Mouse (Mus musculus): ENCODE measurements around the gene Gm10392. TPM values are rescaled to one million over a fixed set of nuclear protein-coding genes. Genes with fewer than 3 reads are reported as not detected.

Gm10392 gene
- polyA plus RNA-seq, 1 experiment from 2014 or later: not detected

DNA sequence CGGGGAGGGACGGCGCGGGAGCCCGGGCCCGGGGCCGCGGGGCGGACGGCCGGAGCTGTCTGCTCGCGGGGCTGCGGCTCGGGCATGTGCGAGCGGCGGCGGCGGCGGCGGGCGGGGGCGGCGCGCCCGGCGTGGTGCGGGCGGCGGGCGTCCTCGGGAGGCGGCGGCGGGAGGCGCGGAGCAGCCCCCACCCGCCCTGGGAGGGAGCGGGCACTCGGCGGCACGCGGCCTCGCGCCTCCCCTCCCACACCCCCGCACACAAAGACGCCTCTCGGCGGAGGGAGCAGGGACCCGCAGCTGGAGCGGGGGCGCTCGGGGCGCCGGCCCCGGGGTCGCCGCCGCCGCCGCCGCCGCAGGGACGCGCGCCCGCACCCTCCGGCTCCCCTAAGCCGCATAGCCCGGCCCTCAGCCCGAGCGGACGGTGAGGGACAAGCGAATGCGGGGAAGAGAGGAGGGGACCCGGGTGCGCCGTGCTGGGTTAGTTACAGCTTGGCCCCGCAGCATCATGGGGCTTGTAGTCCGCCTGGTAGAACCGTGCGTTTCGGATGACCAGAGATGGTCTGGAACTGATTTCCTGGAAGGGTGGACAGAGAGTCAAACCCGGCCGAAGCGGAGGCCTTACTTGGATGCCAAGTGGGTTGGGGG lies 29.3 kb downstream of the Gm10392 start, which contains the start of gene Ankrd13b:
TSS of gene Ankrd13b (minus strand) at position 88 of the 645 bp plus-strand sequence.
- Histone ChIP-seq H3K36me3 (no peaks in the 10 kb centered on the region), H3K4me3 (replicated peaks) (peak within 1 kb of the TSS; percentile 85), H3K4me1 (replicated peaks) (peaks cover 79% of the 10 kb centered on the region), H3K9ac (replicated peaks) (peak within 1 kb of the TSS; percentile 90), H3K27me3 (no peaks in the 10 kb centered on the region), H3K9me3 (no peaks in the 10 kb centered on the region), H3K4me2 (peak within 1 kb of the TSS; percentile 90), H3K27ac (peak within 1 kb of the TSS; percentile 66; the same call in 1 of the 2 replicates)
- WGBS: 1% methylated on average over 58 of the region's 87 CpGs
- ATAC-seq (ENCODE audit: insufficient number of reproducible peaks, insufficient read depth, low FRiP score, low TSS enrichment, low read depth): 0 out of 2 replicates have a peak, but pooled peaks have one; percentile 15

- H3K4me3 ChIP-seq (replicated peaks): peak overlapping the region; percentile 85
- H3K4me2 ChIP-seq: peak overlapping the region; percentile 90
- H3K36me3 ChIP-seq: no peaks in the 10 kb centered on the region
- peak overlapping the region; percentile 90 for H3K9ac ChIP-seq (replicated peaks)
- H3K27me3 ChIP-seq: no peaks in the 10 kb centered on the region
- H3K27ac ChIP-seq: no peak overlapping the region
- 3% methylated on average over 55 of the region's 55 CpGs for WGBS
- peaks cover 75% of the 10 kb centered on the region for H3K4me1 ChIP-seq (replicated peaks)
- ATAC-seq (ENCODE audit: insufficient number of reproducible peaks, insufficient read depth, low FRiP score, low TSS enrichment, low read depth): no peak
- no peaks in the 10 kb centered on the region for H3K9me3 ChIP-seq
These were observed 30.0 kb downstream of the Gm10392 start for GRCm38 (mm10) chr11:77488771-77489581.

DNA sequence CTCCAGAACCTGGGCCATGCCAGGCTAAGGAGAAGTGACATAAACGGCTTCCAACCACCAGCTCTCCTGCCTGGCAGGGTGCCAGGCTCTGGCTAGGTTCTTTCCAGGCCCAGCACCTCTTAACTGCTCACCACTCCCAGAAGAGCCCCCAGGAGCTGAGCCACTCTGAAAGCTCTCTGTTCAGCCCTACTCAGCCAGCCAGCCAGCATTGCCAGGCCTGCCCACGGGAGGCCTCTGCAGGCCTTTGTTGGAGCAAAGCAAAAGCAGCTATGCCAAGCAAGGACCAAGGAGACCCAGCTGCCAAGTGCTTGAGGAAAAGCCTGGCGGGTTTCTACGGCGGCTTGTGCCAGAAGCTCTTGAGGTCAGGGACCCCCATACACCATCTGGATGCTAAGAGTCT lies 32.2 kb downstream of the Gm10392 start:
- Histone ChIP-seq H3K4me3 (replicated peaks) (no peak overlapping the region), H3K9ac (replicated peaks) (0 out of 2 replicates have a peak overlapping the region, but pooled peaks have one; percentile 18), H3K27ac (peak overlapping the region; percentile 31; the same call in 1 of the 2 replicates), H3K4me1 (replicated peaks) (peaks cover 61% of the 10 kb centered on the region), H3K27me3 (no peaks in the 10 kb centered on the region), H3K36me3 (no peaks in the 10 kb centered on the region), H3K4me2 (peak overlapping the region; percentile 11), H3K9me3 (no peaks in the 10 kb centered on the region)
- ATAC-seq (ENCODE audit: insufficient number of reproducible peaks, insufficient read depth, low FRiP score, low TSS enrichment, low read depth): no peak
- WGBS: 69% methylated on average over 5 of the region's 5 CpGs

DNA sequence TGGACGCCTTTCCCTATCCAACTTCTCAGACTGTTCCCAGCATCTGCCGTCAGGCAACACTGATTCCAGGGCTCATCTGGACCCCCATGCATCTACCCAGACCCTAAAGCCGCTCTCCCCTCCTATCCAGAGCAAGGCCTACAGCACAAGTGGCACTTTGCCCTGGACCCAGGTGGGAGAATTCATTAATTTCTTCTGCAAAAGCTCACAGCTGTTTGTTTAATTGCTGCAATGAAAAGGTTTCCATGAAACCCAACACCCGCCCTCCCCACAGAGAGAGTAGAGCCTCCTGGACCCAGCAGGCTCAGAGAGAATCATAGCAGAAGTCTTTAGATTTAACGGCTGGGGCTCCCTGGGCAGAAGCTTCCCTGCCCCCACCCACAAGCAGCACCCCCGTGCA lies 33.8 kb downstream of the Gm10392 start:
- Histone ChIP-seq H3K36me3 (no peaks in the 10 kb centered on the region), H3K4me1 (replicated peaks) (peaks cover 50% of the 10 kb centered on the region), H3K9ac (replicated peaks) (no peak overlapping the region), H3K9me3 (no peaks in the 10 kb centered on the region), H3K27ac (peak overlapping the region; percentile 80), H3K27me3 (no peaks in the 10 kb centered on the region), H3K4me2 (peak overlapping the region; percentile 37), H3K4me3 (replicated peaks) (no peak overlapping the region)
- 25% methylated on average over 6 of the region's 6 CpGs for WGBS
- ATAC-seq (ENCODE audit: insufficient number of reproducible peaks, insufficient read depth, low FRiP score, low TSS enrichment, low read depth): peak; percentile 4; the same call in 1 of the 2 replicates

GRCm38 (mm10) chr11:77483510-77484255 lies 35.3 kb downstream of the Gm10392 start:
- Histone ChIP-seq H3K27me3 (no peaks in the 10 kb centered on the region), H3K4me2 (no peak overlapping the region), H3K4me1 (replicated peaks) (peaks cover 43% of the 10 kb centered on the region), H3K9ac (replicated peaks) (no peak overlapping the region), H3K4me3 (replicated peaks) (no peak overlapping the region), H3K9me3 (no peaks in the 10 kb centered on the region), H3K36me3 (no peaks in the 10 kb centered on the region), H3K27ac (no peak overlapping the region)
- ATAC-seq (ENCODE audit: insufficient number of reproducible peaks, insufficient read depth, low FRiP score, low TSS enrichment, low read depth): no peak
- WGBS: 55% methylated on average over 11 of the region's 11 CpGs

- no peaks in the 10 kb centered on the region for H3K36me3 ChIP-seq
- peaks cover 36% of the 10 kb centered on the region for H3K4me1 ChIP-seq (replicated peaks)
- no peaks in the 10 kb centered on the region for H3K9me3 ChIP-seq
- H3K27me3 ChIP-seq: no peaks in the 10 kb centered on the region
- no peak overlapping the region for H3K9ac ChIP-seq (replicated peaks)
- 78% methylated on average over 3 of the region's 3 CpGs for WGBS
- no peak overlapping the region for H3K27ac ChIP-seq
- H3K4me3 ChIP-seq (replicated peaks): no peak overlapping the region
- ATAC-seq (ENCODE audit: insufficient number of reproducible peaks, insufficient read depth, low FRiP score, low TSS enrichment, low read depth): no peak
- H3K4me2 ChIP-seq: no peak overlapping the region
These were observed 36.0 kb downstream of the Gm10392 start for GRCm38 (mm10) chr11:77483043-77483442.

GRCm38 (mm10) chr11:77476895-77477294 lies 42.1 kb downstream of the Gm10392 start:
- ATAC-seq (ENCODE audit: insufficient number of reproducible peaks, insufficient read depth, low FRiP score, low TSS enrichment, low read depth): no peak

GRCm38 (mm10) chr11:77476216-77476615 lies 42.8 kb downstream of the Gm10392 start:
- Histone ChIP-seq H3K36me3 (peaks cover 53% of the 10 kb centered on the region), H3K9ac (replicated peaks) (no peak overlapping the region), H3K4me2 (no peak overlapping the region), H3K4me3 (replicated peaks) (no peak overlapping the region), H3K4me1 (replicated peaks) (no peaks in the 10 kb centered on the region), H3K27ac (no peak overlapping the region), H3K9me3 (no peaks in the 10 kb centered on the region), H3K27me3 (no peaks in the 10 kb centered on the region)
- WGBS: 90% methylated on average over 14 of the region's 14 CpGs
- no peak for ATAC-seq (ENCODE audit: insufficient number of reproducible peaks, insufficient read depth, low FRiP score, low TSS enrichment, low read depth)

More at GRCm38 (mm10) chr11:77476895-77477294, 42.1 kb downstream of the Gm10392 start:
- no peaks in the 10 kb centered on the region for H3K27me3 ChIP-seq
- no peak overlapping the region for H3K4me3 ChIP-seq (replicated peaks)
- H3K4me2 ChIP-seq: no peak overlapping the region
- H3K27ac ChIP-seq: no peak overlapping the region
- 96% methylated on average over 6 of the region's 6 CpGs for WGBS
- H3K9me3 ChIP-seq: no peaks in the 10 kb centered on the region
- H3K36me3 ChIP-seq: peaks cover 46% of the 10 kb centered on the region
- H3K9ac ChIP-seq (replicated peaks): no peak overlapping the region
- H3K4me1 ChIP-seq (replicated peaks): no peaks in the 10 kb centered on the region

DNA sequence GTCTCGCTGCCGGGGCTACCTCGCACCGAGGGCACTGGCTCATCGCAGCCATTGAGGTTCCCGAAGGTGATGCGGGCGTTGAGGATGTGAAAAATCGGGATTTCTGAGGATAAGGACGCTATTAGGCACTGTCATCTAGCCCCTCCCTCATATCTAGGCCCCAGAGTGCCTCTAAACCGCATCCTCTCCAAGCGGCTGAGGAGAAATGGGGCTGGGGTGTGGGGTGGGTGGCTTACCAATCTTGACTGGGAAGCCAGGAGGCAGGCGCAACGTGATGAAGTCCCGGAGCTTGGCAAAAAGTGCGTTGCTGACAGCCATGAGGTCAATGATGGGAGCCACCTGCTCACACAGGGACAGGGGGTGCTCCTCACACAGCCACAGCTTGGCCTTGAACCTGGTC lies 46.2 kb downstream of the Gm10392 start:
- peaks cover 5% of the 10 kb centered on the region for H3K4me1 ChIP-seq (replicated peaks)
- H3K4me2 ChIP-seq: no peak overlapping the region
- H3K27me3 ChIP-seq: peaks cover 22% of the 10 kb centered on the region
- ATAC-seq (ENCODE audit: insufficient number of reproducible peaks, insufficient read depth, low FRiP score, low TSS enrichment, low read depth): no peak
- WGBS: 92% methylated on average over 16 of the region's 16 CpGs
- peaks cover 70% of the 10 kb centered on the region for H3K36me3 ChIP-seq
- H3K9me3 ChIP-seq: no peaks in the 10 kb centered on the region
- no peak overlapping the region for H3K9ac ChIP-seq (replicated peaks)
- H3K27ac ChIP-seq: no peak overlapping the region
- H3K4me3 ChIP-seq (replicated peaks): no peak overlapping the region

- Histone ChIP-seq H3K9ac (replicated peaks) (no peak overlapping the region), H3K4me3 (replicated peaks) (no peak overlapping the region), H3K27me3 (peaks cover 36% of the 10 kb centered on the region), H3K27ac (no peak overlapping the region), H3K4me1 (replicated peaks) (peaks cover 14% of the 10 kb centered on the region), H3K4me2 (no peak overlapping the region), H3K9me3 (no peaks in the 10 kb centered on the region), H3K36me3 (peaks cover 59% of the 10 kb centered on the region)
- 64% methylated on average over 29 of the region's 29 CpGs for WGBS
- ATAC-seq (ENCODE audit: insufficient number of reproducible peaks, insufficient read depth, low FRiP score, low TSS enrichment, low read depth): no peak
These were observed 47.6 kb downstream of the Gm10392 start for GRCm38 (mm10) chr11:77471407-77471806.

- H3K9me3 ChIP-seq: no peaks in the 10 kb centered on the region
- 86% methylated on average over 9 of the region's 9 CpGs for WGBS
- no peak overlapping the region for H3K9ac ChIP-seq (replicated peaks)
- peaks cover 66% of the 10 kb centered on the region for H3K27me3 ChIP-seq
- peaks cover 39% of the 10 kb centered on the region for H3K36me3 ChIP-seq
- H3K4me2 ChIP-seq: no peak overlapping the region
- ATAC-seq (ENCODE audit: insufficient number of reproducible peaks, insufficient read depth, low FRiP score, low TSS enrichment, low read depth): no peak
- H3K27ac ChIP-seq: no peak overlapping the region
- peaks cover 14% of the 10 kb centered on the region for H3K4me1 ChIP-seq (replicated peaks)
- H3K4me3 ChIP-seq (replicated peaks): no peak overlapping the region
These were observed 50.6 kb downstream of the Gm10392 start for GRCm38 (mm10) chr11:77468397-77468796.
